Mouse (Mus musculus) C2C12 (cell line): Measurements from ENCODE around the gene Elmo3. TPM values are rescaled to one million over a fixed set of nuclear protein-coding genes. Genes with fewer than 3 reads are reported as not detected.
A peak's percentile ranks its signal among the peaks of the same experiment; 100 is the strongest.

Experiments
- H3K27me3 ChIP-seq: one replicate; pipeline ENCODE4 v1.6.1; 2011; ENCODE audit not compliant: control insufficient read depth, insufficient read depth, insufficient read length
- H3K36me3 ChIP-seq: one replicate; pipeline ENCODE4 v1.6.1; 2011; ENCODE audit not compliant: control insufficient read depth, insufficient read depth
- H3K4me3 ChIP-seq: one replicate; pipeline ENCODE4 v1.5.1; 2011; ENCODE audit warnings: mild to moderate bottlenecking, control low read depth; ENCODE audit not compliant: poor library complexity, insufficient read depth, severe bottlenecking
- H3K79me2 ChIP-seq: one replicate; pipeline ENCODE4 v1.6.1; 2011; ENCODE audit not compliant: control insufficient read depth, insufficient read depth
- H3K79me3 ChIP-seq: one replicate; pipeline ENCODE4 v1.6.1; 2011; ENCODE audit warnings: low read depth, control low read depth
- H3ac ChIP-seq: one replicate; pipeline ENCODE3; 2011; ENCODE audit warnings: low read depth; ENCODE audit not compliant: control insufficient read depth, insufficient read length
- CEBPB ChIP-seq: IDR thresholded peaks from one replicate; pipeline ENCODE4 v1.6.1; 2011; ENCODE audit warnings: low read depth, mild to moderate bottlenecking, control low read depth, moderate library complexity
- CTCF ChIP-seq: IDR thresholded peaks from one replicate; pipeline ENCODE4 v1.5.1; 2011; ENCODE audit not compliant: control insufficient read depth, insufficient read depth, insufficient read length
- FOSL1 ChIP-seq: IDR thresholded peaks from one replicate; pipeline ENCODE4 v1.8.0; 2011; ENCODE audit warnings: mild to moderate bottlenecking, low read length; ENCODE audit not compliant: poor library complexity, insufficient read depth, severe bottlenecking
- MAX ChIP-seq: IDR thresholded peaks from one replicate; pipeline ENCODE4 v1.6.1; 2011; ENCODE audit warnings: mild to moderate bottlenecking, control low read depth
- MYOD1 ChIP-seq: IDR thresholded peaks from one replicate; pipeline ENCODE4 v1.6.1; 2011; ENCODE audit warnings: low read depth; ENCODE audit not compliant: control insufficient read depth, insufficient read length
- MYOG ChIP-seq: IDR thresholded peaks from one replicate; pipeline ENCODE4 v1.6.1; 2011; ENCODE audit not compliant: control insufficient read depth, insufficient read length; ENCODE audit errors: extremely low read depth
- USF1 ChIP-seq: IDR thresholded peaks from one replicate; pipeline ENCODE4 v1.6.1; 2011; ENCODE audit warnings: low read depth, mild to moderate bottlenecking, control low read depth, moderate library complexity
- polyA plus RNA-seq: library from polyadenylated mRNA; unstranded; fragments of >200 nt; fragmentation: generic; extraction: Trizol; gene quantifications from one replicate; pipeline ENCODE4 v1.2.1, GENCODE M21; 2012; ENCODE audit warnings: missing spikeins

The Elmo3 gene
- polyA plus RNA-seq, 1 experiment: 0.50 TPM

DNA sequence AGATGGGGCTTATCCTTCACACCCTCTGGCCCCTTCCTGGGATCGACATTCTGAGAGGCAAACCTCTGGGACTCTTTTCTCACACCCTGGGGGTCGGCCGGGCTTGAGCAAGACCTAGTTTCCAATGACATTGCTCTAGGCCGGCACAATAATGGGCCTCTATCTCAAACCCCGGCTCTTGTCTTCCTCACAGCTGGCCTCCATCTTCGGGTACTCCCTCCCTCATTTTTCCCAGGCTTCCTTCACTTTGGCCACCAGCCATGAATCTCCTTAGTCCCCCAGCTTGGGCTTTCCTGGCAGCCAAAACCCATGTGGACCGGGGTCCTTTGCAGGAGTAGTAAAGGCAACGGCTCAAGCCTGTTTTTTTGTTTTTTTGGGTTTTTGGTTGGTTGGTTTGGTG, 36.0 kb downstream of the Elmo3 start:
- H3K79me3 ChIP-seq: peaks cover 53% of the 10 kb centered on the region
- no peaks in the 10 kb centered on the region for H3K27me3 ChIP-seq
- TF ChIP-seq MYOD1: no peak
- no peak for TF ChIP-seq MAX
- no peak for TF ChIP-seq MYOG
- no peak for TF ChIP-seq CTCF
- no peak for TF ChIP-seq CEBPB
- TF ChIP-seq FOSL1: no peak
- TF ChIP-seq USF1: no peak
- no peak overlapping the region for H3K4me3 ChIP-seq
- H3K36me3 ChIP-seq: peaks cover 68% of the 10 kb centered on the region
- H3ac ChIP-seq: no peak overlapping the region
- H3K79me2 ChIP-seq: peaks cover 81% of the 10 kb centered on the region

DNA sequence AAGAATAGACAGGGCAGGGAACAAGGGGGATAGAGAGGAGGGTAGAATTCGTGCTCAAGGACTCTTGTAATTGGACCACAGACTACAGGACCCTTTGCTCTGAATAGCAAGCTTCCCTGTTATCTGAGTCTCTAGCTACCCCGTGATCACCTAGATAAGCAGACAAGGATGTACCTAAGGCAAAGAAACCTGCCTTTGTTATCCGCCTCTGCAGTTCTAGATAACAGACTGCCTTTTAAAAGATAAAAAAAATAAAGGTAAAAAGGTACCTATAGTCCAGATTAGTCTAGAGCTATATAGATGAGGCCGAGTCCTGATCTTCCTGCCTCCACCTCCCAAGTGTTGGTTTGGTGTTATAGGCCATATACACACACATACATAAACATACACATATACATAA, 37.4 kb downstream of the Elmo3 start:
- peaks cover 64% of the 10 kb centered on the region for H3K79me3 ChIP-seq
- H3K4me3 ChIP-seq: no peak overlapping the region
- H3K79me2 ChIP-seq: peaks cover 94% of the 10 kb centered on the region
- H3K36me3 ChIP-seq: peaks cover 55% of the 10 kb centered on the region
- H3ac ChIP-seq: no peak overlapping the region
- no peak for TF ChIP-seq MYOD1
- no peak for TF ChIP-seq CEBPB
- TF ChIP-seq FOSL1: no peak
- TF ChIP-seq MYOG: no peak
- TF ChIP-seq CTCF: no peak
- TF ChIP-seq MAX: no peak
- no peak for TF ChIP-seq USF1
- H3K27me3 ChIP-seq: no peaks in the 10 kb centered on the region

DNA sequence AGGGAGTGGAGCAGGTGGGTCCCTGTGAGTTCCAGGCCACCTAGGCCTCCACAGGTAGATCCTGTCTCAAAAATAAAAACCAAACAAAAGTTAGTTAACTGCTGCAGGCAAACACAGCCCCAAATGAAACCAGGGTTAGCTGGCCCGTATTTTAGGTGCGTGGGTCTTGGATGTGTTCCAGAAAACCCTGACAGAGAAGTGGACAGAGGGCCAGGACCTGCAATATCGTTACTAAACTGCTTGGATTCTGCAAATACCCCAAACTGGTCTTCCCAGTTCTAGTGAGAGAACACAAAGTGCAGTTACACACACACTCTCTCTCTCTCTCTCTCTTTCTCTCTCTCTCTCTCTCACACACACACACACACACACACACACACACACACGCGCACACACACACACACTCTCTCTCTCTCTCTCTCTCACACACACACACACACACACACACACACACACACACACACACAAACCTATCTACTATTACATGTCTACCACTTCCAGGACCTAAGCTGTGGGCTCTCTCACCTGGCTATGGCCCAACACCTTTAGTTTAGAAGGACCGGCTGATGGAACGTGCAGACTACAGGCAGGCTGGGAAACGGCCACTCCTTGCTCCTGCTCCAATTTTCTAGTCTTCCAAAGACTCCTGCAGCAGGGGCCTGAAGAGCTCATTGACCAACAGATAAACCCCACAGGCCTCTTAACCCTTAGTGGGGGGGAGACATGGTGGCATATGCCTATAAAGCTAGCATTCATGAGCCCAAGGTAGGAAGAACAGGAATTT, 38.6 kb downstream of the Elmo3 start:
- Histone ChIP-seq H3K36me3 (peaks cover 43% of the 10 kb centered on the region), H3ac (no peak overlapping the region), H3K79me3 (peaks cover 65% of the 10 kb centered on the region), H3K79me2 (peaks cover 97% of the 10 kb centered on the region), H3K27me3 (no peaks in the 10 kb centered on the region), H3K4me3 (no peak overlapping the region)
- no peak for TF ChIP-seq USF1
- TF ChIP-seq MYOD1: no peak
- TF ChIP-seq CEBPB: no peak
- no peak for TF ChIP-seq MYOG
- no peak for TF ChIP-seq FOSL1
- no peak for TF ChIP-seq MAX
- TF ChIP-seq CTCF: no peak

DNA sequence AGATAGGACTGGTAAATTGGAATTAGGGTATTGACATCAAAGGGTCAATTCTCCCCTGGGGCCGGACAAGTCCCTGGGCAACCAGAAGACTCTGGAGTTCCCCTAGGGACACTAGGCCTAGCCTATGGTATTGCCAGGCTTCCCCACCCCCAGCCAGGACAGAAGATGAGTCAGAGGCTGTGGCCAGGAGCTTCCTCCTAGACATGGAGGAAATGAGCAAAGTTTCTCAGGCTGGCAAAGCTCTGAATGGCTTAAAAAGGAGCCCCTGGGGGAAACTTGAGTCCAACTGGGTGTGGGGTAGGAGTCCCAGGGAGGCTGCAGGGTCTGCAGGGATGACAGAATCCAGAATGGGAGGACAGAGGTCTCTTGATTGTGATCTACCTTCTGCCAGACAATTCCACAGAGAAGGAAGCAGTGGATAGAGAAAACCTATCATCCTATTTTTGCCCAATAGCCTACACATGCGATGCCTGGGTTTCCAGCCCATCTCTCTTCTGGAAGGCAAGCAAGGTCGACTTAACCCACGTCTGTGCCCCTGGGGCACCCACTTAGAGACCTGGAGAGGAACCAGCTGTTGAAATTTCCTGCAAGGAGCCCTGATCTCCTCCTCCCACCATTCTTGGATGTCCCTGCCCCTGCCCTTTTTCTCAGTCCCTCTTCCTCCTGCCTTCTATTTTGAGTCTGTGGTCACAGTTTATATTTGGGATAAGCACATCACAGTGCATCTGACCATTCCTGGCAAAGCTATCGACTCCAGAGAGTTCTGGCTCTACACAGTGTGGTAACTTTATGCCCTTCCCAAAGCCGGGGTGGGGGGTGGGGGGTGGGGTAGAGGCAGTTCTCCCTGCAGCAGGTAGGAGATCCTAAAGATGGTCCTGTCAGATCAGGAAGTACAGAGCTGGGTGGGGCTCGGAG, 39.9 kb downstream of the Elmo3 start:
- Histone ChIP-seq H3K27me3 (no peaks in the 10 kb centered on the region), H3K79me2 (peaks cover 97% of the 10 kb centered on the region), H3K4me3 (peak overlapping the region; percentile 77), H3K36me3 (peaks cover 33% of the 10 kb centered on the region), H3ac (peak overlapping the region; percentile 35), H3K79me3 (peaks cover 65% of the 10 kb centered on the region)
- no peak for TF ChIP-seq FOSL1
- no peak for TF ChIP-seq CTCF
- no peak for TF ChIP-seq CEBPB
- TF ChIP-seq USF1: no peak
- TF ChIP-seq MYOG: no peak
- TF ChIP-seq MYOD1: no peak
- TF ChIP-seq MAX: peak; percentile 41

DNA sequence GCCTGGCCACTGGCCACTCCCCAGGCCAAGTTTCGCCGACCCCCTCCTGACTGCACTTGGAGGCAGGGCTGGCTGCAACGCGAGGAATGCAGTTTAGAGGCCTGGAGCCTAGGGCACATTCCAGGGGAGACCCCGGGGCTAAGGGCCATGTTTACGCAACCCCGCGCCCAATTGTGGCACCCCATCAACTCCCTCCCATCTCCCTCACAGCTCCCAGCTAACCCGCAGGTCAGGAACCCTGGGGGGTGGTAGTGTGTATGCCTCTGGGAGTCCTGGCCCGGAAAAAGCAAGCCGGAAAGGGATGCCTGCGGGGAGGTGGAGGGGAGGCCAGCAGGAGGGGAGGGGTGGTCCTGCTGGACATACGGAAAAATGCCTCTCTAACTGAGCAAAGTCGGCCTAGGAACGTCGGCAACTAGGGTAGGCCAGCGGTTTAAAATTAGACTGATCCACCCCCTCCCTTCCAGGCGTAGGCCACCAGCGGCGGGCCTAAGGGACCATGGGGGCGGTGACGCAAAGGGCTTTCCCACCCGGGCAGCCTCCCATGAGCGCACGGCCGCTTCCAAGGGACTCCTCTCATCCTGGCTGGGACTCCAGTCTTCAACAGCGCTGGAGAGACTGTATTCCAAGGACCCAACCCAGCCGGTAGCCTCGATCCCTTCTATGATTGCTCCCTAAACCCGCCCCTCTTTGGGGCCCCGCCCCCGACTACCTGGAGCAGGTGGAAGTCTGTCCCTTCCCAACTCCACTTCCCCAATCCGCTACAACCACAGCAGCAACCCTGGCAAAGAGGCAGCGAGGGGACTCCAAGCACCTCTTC, 41.4 kb downstream of the Elmo3 start:
- Histone ChIP-seq H3K27me3 (no peaks in the 10 kb centered on the region), H3ac (peak overlapping the region; percentile 66), H3K79me2 (peaks cover 97% of the 10 kb centered on the region), H3K79me3 (peaks cover 69% of the 10 kb centered on the region), H3K36me3 (peaks cover 19% of the 10 kb centered on the region), H3K4me3 (peak overlapping the region; percentile 77)
- no peak for TF ChIP-seq MYOD1
- peak; percentile 11 for TF ChIP-seq MAX
- peak; percentile 2 for TF ChIP-seq CEBPB
